Comparison of ENCODE assay signal across 23 mouse cellular contexts in genomic region chr1:132205958-132206357, GRCm38 (mm10). TPM values are rescaled to one million over a fixed set of nuclear protein-coding genes. Genes with fewer than 3 reads are reported as not detected.
A peak's percentile ranks its signal among the peaks of the same experiment; 100 is the strongest.
DNase-seq lines count a peak whose midpoint lies in the region; ATAC-seq and TF ChIP-seq lines count a peak whose summit lies in the region.
"Had no signal": no experiment of that assay in that cellular context is flagged by ENCODE, and none has a peak within 500 bp of the region (broad histone marks: within the 10 kb centered on the region; RNA-seq: fewer than 3 reads in every experiment).

No protein-coding gene starts in this region.

- H3K36me3 ChIP-seq in heart, postnatal 0 days (replicated peaks; ENCODE audit: control insufficient read depth, insufficient read depth, low read length): no peaks in the 10 kb centered on the region
- no peaks in the 10 kb centered on the region for H3K36me3 ChIP-seq in ES-Bruce4 (ENCODE audit: control insufficient read depth, insufficient read depth, low read length, poor library complexity, severe bottlenecking)
- H3K36me3 ChIP-seq in embryonic facial prominence, embryonic 12.5 days: no peaks in the 10 kb centered on the region
- H3K36me3 ChIP-seq in midbrain, embryonic 14.5 days (ENCODE audit: control insufficient read depth, insufficient read depth, low read length): 0 out of 2 replicates have a peak, but pooled peaks cover 8% of the 10 kb centered on the region
- H3K36me3 ChIP-seq: heart, embryonic 13.5 days; limb, embryonic 13.5 days had no signal

- WGBS in heart, postnatal 0 days: 56% methylated on average over 5 of the region's 5 CpGs
- WGBS in embryonic facial prominence, embryonic 12.5 days: 36% methylated on average over 5 of the region's 5 CpGs
- 76% methylated on average over 5 of the region's 5 CpGs for WGBS in midbrain, embryonic 14.5 days

- H3K27ac ChIP-seq in heart, postnatal 0 days (ENCODE audit: low read depth): no peak overlapping the region
- H3K27ac ChIP-seq in ES-Bruce4 (ENCODE audit: insufficient read depth, low read length): peak overlapping the region; percentile 1; the same call in 1 of the 2 replicates
- H3K27ac ChIP-seq in embryonic facial prominence, embryonic 12.5 days: peak overlapping the region; percentile 32; the same call in 1 of the 2 replicates
- H3K27ac ChIP-seq in midbrain, embryonic 14.5 days (replicated peaks; ENCODE audit: low read depth, low read length): peak overlapping the region; percentile 2
- H3K27ac ChIP-seq: heart, embryonic 13.5 days; limb, embryonic 13.5 days; neural tube, embryonic 13.5 days had no signal

- peaks cover 43% of the 10 kb centered on the region for H3K27me3 ChIP-seq in heart, postnatal 0 days (ENCODE audit: control insufficient read depth, insufficient read depth, low read length)
- no peaks in the 10 kb centered on the region for H3K27me3 ChIP-seq in ES-Bruce4 (ENCODE audit: control insufficient read depth, insufficient read depth, low read length, poor library complexity, severe bottlenecking)
- peaks cover 8% of the 10 kb centered on the region; the same call in 1 of the 2 replicates for H3K27me3 ChIP-seq in embryonic facial prominence, embryonic 12.5 days
- no peaks in the 10 kb centered on the region for H3K27me3 ChIP-seq in midbrain, embryonic 14.5 days (ENCODE audit: control insufficient read depth, insufficient read depth, low read length)
- H3K27me3 ChIP-seq: neural tube, embryonic 13.5 days had no signal

- no peaks in the 10 kb centered on the region for H3K9me3 ChIP-seq in heart, postnatal 0 days (replicated peaks; ENCODE audit: control insufficient read depth, low read length)
- peaks cover 12% of the 10 kb centered on the region; the same call in 1 of the 2 replicates for H3K9me3 ChIP-seq in ES-Bruce4 (replicated peaks; ENCODE audit: control insufficient read depth, insufficient read depth, low read length, poor library complexity, severe bottlenecking)
- no peaks in the 10 kb centered on the region for H3K9me3 ChIP-seq in embryonic facial prominence, embryonic 12.5 days
- no peaks in the 10 kb centered on the region for H3K9me3 ChIP-seq in midbrain, embryonic 14.5 days (ENCODE audit: control insufficient read depth, low read length)
- H3K9me3 ChIP-seq: heart, embryonic 13.5 days; limb, embryonic 13.5 days; neural tube, embryonic 13.5 days had no signal

- H3K4me1 ChIP-seq in heart, postnatal 0 days (ENCODE audit: control insufficient read depth, insufficient read depth): no peaks in the 10 kb centered on the region
- peaks cover 22% of the 10 kb centered on the region for H3K4me1 ChIP-seq in ES-Bruce4 (ENCODE audit: control insufficient read depth, insufficient read depth, low read length)
- peaks cover 48% of the 10 kb centered on the region for H3K4me1 ChIP-seq in embryonic facial prominence, embryonic 12.5 days
- H3K4me1 ChIP-seq in midbrain, embryonic 14.5 days (ENCODE audit: control insufficient read depth, insufficient read depth, low read length): peaks cover 60% of the 10 kb centered on the region

- no peak overlapping the region for H3K9ac ChIP-seq in heart, postnatal 0 days (replicated peaks; ENCODE audit: low read depth, low read length)
- no peak overlapping the region for H3K9ac ChIP-seq in ES-Bruce4 (ENCODE audit: low read depth, poor library complexity, severe bottlenecking)
- H3K9ac ChIP-seq in embryonic facial prominence, embryonic 12.5 days: no peak overlapping the region
- H3K9ac ChIP-seq in midbrain, embryonic 14.5 days (replicated peaks; ENCODE audit: low read length): 0 out of 2 replicates have a peak overlapping the region, but pooled peaks have one; percentile 9
- H3K9ac ChIP-seq: heart, embryonic 13.5 days; limb, embryonic 13.5 days; neural tube, embryonic 13.5 days had no signal

- no peak overlapping the region for H3K4me2 ChIP-seq in heart, postnatal 0 days (ENCODE audit: low read depth, low read length)
- no peak overlapping the region for H3K4me2 ChIP-seq in embryonic facial prominence, embryonic 12.5 days (replicated peaks)
- H3K4me2 ChIP-seq in midbrain, embryonic 14.5 days (ENCODE audit: low read length): no peak overlapping the region
- H3K4me2 ChIP-seq: heart, embryonic 13.5 days; limb, embryonic 13.5 days; neural tube, embryonic 13.5 days had no signal

- no peak overlapping the region for H3K4me3 ChIP-seq in heart, postnatal 0 days (ENCODE audit: low read depth, low read length)
- no peak overlapping the region for H3K4me3 ChIP-seq in ES-Bruce4 (ENCODE audit: low read depth, low read length)
- no peak overlapping the region for H3K4me3 ChIP-seq in embryonic facial prominence, embryonic 12.5 days
- no peak overlapping the region for H3K4me3 ChIP-seq in midbrain, embryonic 14.5 days (replicated peaks; ENCODE audit: low read depth, low read length)
- H3K4me3 ChIP-seq: heart, embryonic 13.5 days; limb, embryonic 13.5 days; neural tube, embryonic 13.5 days had no signal

- TF ChIP-seq EP300 in heart, postnatal 0 days (IDR thresholded peaks at IDR 0.05; ENCODE audit: low read depth): no peak
- no peak for TF ChIP-seq EP300 in ES-Bruce4 (IDR thresholded peaks at IDR 0.05; ENCODE audit: insufficient read depth, low read depth, low read length)

- no peak for TF ChIP-seq POLR2A in ES-Bruce4 (IDR thresholded peaks at IDR 0.05; ENCODE audit: insufficient read depth, low read length)

- ATAC-seq in heart, postnatal 0 days (ENCODE audit: insufficient read depth, low read depth): no peak
- ATAC-seq in embryonic facial prominence, embryonic 12.5 days (ENCODE audit: insufficient number of reproducible peaks, insufficient read depth, low FRiP score, low TSS enrichment): no peak
- ATAC-seq in midbrain, embryonic 14.5 days (ENCODE audit: low FRiP score, low TSS enrichment): no peak

- no peak for TF ChIP-seq CTCF in heart, postnatal 0 days (IDR thresholded peaks at IDR 0.05; ENCODE audit: low read depth)
- TF ChIP-seq CTCF in ES-Bruce4 (IDR thresholded peaks at IDR 0.05; ENCODE audit: low read depth, low read length): no peak

- intact Hi-C loops in heart, postnatal 14 days (cut with DNase I): loop anchor here (5.0 kb wide), 1 partner anchor 39 kb away; no protein-coding TSS in a partner anchor

- peak; percentile 4 for DNase-seq in heart, postnatal 0 days (ENCODE audit: low spot score)
- no peak for DNase-seq in heart, postnatal 14 days
- DNase-seq in midbrain, embryonic 14.5 days: no peak
- no peak for DNase-seq in kidney, postnatal 25 days
- DNase-seq in layer of hippocampus, postnatal 14 days (ENCODE audit: low spot score in 2 of 2): no peak
- DNase-seq: cerebellum, adult 9-10 months; embryo, embryonic 11 days; gastrocnemius, postnatal 36 days; kidney, adult 18-20 months; lung, postnatal 36 days; retina, postnatal 1 day; thymus, adult 2 months had no signal

RNA-seq across cellular contexts. Expression of gene AC124108.1, which starts 14.7 kb away (rescaled TPM):
- total RNA-seq in heart, postnatal 0 days (2014; rRNA removed; ENCODE audit: low replicate concordance): 0.39 TPM in 1 of 2 replicates, not detected in the other
- not detected in 2 replicates for polyA plus RNA-seq in heart, postnatal 0 days (2015; fragmentation: Nextera tagmentation; extraction: Ambion mirVana)
- not detected for total RNA-seq in heart, postnatal 14 days (2021)
- 7.6 and 7.7 TPM in 2 replicates for polyA plus RNA-seq in ES-Bruce4 (2011; ENCODE audit: insufficient read depth, insufficient read length, low read depth, missing spikeins)
- 0.43 and 0.75 TPM in 2 replicates for polyA plus RNA-seq in embryonic facial prominence, embryonic 12.5 days (2016; fragmentation: Nextera tagmentation; extraction: Ambion mirVana)
- 4.4 and 4.5 TPM in 2 replicates for polyA plus RNA-seq in midbrain, embryonic 14.5 days (2014; fragmentation: Nextera tagmentation; extraction: Ambion mirVana)
- under 1 TPM; 0.91 to 0.97 TPM for total RNA-seq in layer of hippocampus, postnatal 14 days (2021)
- total RNA-seq: CH12.LX; gastrocnemius, postnatal 36 days; monocyte, adult 5-6 weeks had no signal
- polyA plus RNA-seq: heart, embryonic 13.5 days; large intestine, adult 2 months; liver, embryonic 16.5 days; thymus, adult 2 months had no signal

RNA-seq across cellular contexts. Expression of gene Lemd1, which starts 14.7 kb away (rescaled TPM):
- total RNA-seq in heart, postnatal 0 days (2014; rRNA removed; ENCODE audit: low replicate concordance): not detected in 2 replicates
- polyA plus RNA-seq in heart, postnatal 0 days (2015; fragmentation: Nextera tagmentation; extraction: Ambion mirVana): not detected in 2 replicates
- total RNA-seq in heart, postnatal 14 days (2021): not detected
- 16.8 and 20.0 TPM in 2 replicates for polyA plus RNA-seq in ES-Bruce4 (2011; ENCODE audit: insufficient read depth, insufficient read length, low read depth, missing spikeins)
- 1.5 and 2.0 TPM in 2 replicates for polyA plus RNA-seq in embryonic facial prominence, embryonic 12.5 days (2016; fragmentation: Nextera tagmentation; extraction: Ambion mirVana)
- 21.2 and 23.2 TPM in 2 replicates for polyA plus RNA-seq in midbrain, embryonic 14.5 days (2014; fragmentation: Nextera tagmentation; extraction: Ambion mirVana)
- 1 to 10 TPM; 1.4 to 1.8 TPM for total RNA-seq in layer of hippocampus, postnatal 14 days (2021)
- total RNA-seq: CH12.LX; gastrocnemius, postnatal 36 days; monocyte, adult 5-6 weeks had no signal
- polyA plus RNA-seq: heart, embryonic 13.5 days; liver, embryonic 16.5 days; thymus, adult 2 months had no signal

RNA-seq across cellular contexts. Expression of gene Gm10188, which starts 23.6 kb away (rescaled TPM):
- not detected in 2 replicates for total RNA-seq in heart, postnatal 0 days (2014; rRNA removed; ENCODE audit: low replicate concordance)
- polyA plus RNA-seq in heart, postnatal 0 days (2015; fragmentation: Nextera tagmentation; extraction: Ambion mirVana): not detected in 2 replicates
- not detected for total RNA-seq in heart, postnatal 14 days (2021)
- not detected in 2 replicates for polyA plus RNA-seq in ES-Bruce4 (2011; ENCODE audit: insufficient read depth, insufficient read length, low read depth, missing spikeins)
- polyA plus RNA-seq in embryonic facial prominence, embryonic 12.5 days (2016; fragmentation: Nextera tagmentation; extraction: Ambion mirVana): not detected in 2 replicates
- polyA plus RNA-seq in midbrain, embryonic 14.5 days (2014; fragmentation: Nextera tagmentation; extraction: Ambion mirVana): 0.70 TPM in 1 of 2 replicates, not detected in the other
- not detected for total RNA-seq in layer of hippocampus, postnatal 14 days (2021)
- total RNA-seq: CH12.LX; gastrocnemius, postnatal 36 days; monocyte, adult 5-6 weeks had no signal
- polyA plus RNA-seq: heart, embryonic 13.5 days; hindbrain, embryonic 11.5 days; large intestine, adult 2 months; limb, embryonic 13.5 days; liver, embryonic 16.5 days; neural tube, embryonic 13.5 days; stomach, embryonic 14.5 days; thymus, adult 2 months had no signal
